In genomic region chr19:17011261-17011995, GRCm38 (mm10) we compare ENCODE assay signal across 9 mouse cellular contexts. TPM values are rescaled to one million over a fixed set of nuclear protein-coding genes. Genes with fewer than 3 reads are reported as not detected.
DNase-seq lines count a peak whose midpoint lies in the region; ATAC-seq lines count a peak whose summit lies in the region.
"Had no signal": no experiment of that assay in that cellular context is flagged by ENCODE, and none has a peak within 500 bp of the region (broad histone marks: within the 10 kb centered on the region; RNA-seq: fewer than 3 reads in every experiment).

No protein-coding gene starts in this region.

- ATAC-seq in neural tube, embryonic 14.5 days (ENCODE audit: low read depth), result peak; percentile 58; the same call in 1 of the 2 replicates
- peak; percentile 81 for ATAC-seq in forebrain, embryonic 16.5 days
- peak; percentile 90 for ATAC-seq in lung, embryonic 15.5 days (ENCODE audit: borderline replicate concordance, extremely low read depth, low FRiP score, low TSS enrichment)

- 57% methylated on average over 6 of the region's 6 CpGs for WGBS in neural tube, embryonic 14.5 days
- WGBS in forebrain, embryonic 16.5 days, result 25% methylated on average over 6 of the region's 6 CpGs
- WGBS in lung, embryonic 15.5 days, result 6% methylated on average over 6 of the region's 6 CpGs

- H3K4me2 ChIP-seq in neural tube, embryonic 14.5 days (ENCODE audit: low read depth, low read length), result no peak overlapping the region
- H3K4me2 ChIP-seq in forebrain, embryonic 16.5 days (ENCODE audit: low read length), result no peak overlapping the region
- no peak overlapping the region for H3K4me2 ChIP-seq in lung, embryonic 15.5 days

- H3K4me3 ChIP-seq in neural tube, embryonic 14.5 days (ENCODE audit: low read depth, low read length), result no peak overlapping the region
- no peak overlapping the region for H3K4me3 ChIP-seq in forebrain, embryonic 16.5 days (replicated peaks; ENCODE audit: low read length)
- H3K4me3 ChIP-seq in lung, embryonic 15.5 days, result no peak overlapping the region
- H3K4me3 ChIP-seq: erythroblast, embryonic 14.5 days had no signal

- H3K27ac ChIP-seq in neural tube, embryonic 14.5 days (ENCODE audit: low read depth, low read length), result no peak overlapping the region
- H3K27ac ChIP-seq in forebrain, embryonic 16.5 days (ENCODE audit: low read length), result no peak overlapping the region
- no peak overlapping the region for H3K27ac ChIP-seq in lung, embryonic 15.5 days

- H3K27me3 ChIP-seq in neural tube, embryonic 14.5 days (ENCODE audit: control insufficient read depth, insufficient read depth, low read length), result no peaks in the 10 kb centered on the region
- H3K27me3 ChIP-seq in forebrain, embryonic 16.5 days (replicated peaks; ENCODE audit: control insufficient read depth, insufficient read depth, low read length), result no peaks in the 10 kb centered on the region
- no peaks in the 10 kb centered on the region for H3K27me3 ChIP-seq in lung, embryonic 15.5 days

- H3K4me1 ChIP-seq in neural tube, embryonic 14.5 days (ENCODE audit: control insufficient read depth, insufficient read depth, low read length), result no peaks in the 10 kb centered on the region
- H3K4me1 ChIP-seq in forebrain, embryonic 16.5 days (replicated peaks; ENCODE audit: control insufficient read depth, insufficient read depth, low read length), result no peaks in the 10 kb centered on the region
- H3K4me1 ChIP-seq in lung, embryonic 15.5 days, result peaks cover 14% of the 10 kb centered on the region

- H3K36me3 ChIP-seq in neural tube, embryonic 14.5 days (ENCODE audit: control insufficient read depth, insufficient read depth, low read length), result no peaks in the 10 kb centered on the region
- no peaks in the 10 kb centered on the region for H3K36me3 ChIP-seq in forebrain, embryonic 16.5 days (ENCODE audit: control insufficient read depth, insufficient read depth)
- H3K36me3 ChIP-seq in lung, embryonic 15.5 days, result no peaks in the 10 kb centered on the region

- no peaks in the 10 kb centered on the region for H3K9me3 ChIP-seq in neural tube, embryonic 14.5 days (ENCODE audit: control insufficient read depth, low read length)
- H3K9me3 ChIP-seq in forebrain, embryonic 16.5 days (ENCODE audit: control insufficient read depth, low read length), result no peaks in the 10 kb centered on the region
- H3K9me3 ChIP-seq in lung, embryonic 15.5 days, result no peaks in the 10 kb centered on the region

- H3K9ac ChIP-seq in neural tube, embryonic 14.5 days (replicated peaks; ENCODE audit: low read depth, low read length), result no peak overlapping the region
- no peak overlapping the region for H3K9ac ChIP-seq in forebrain, embryonic 16.5 days (replicated peaks; ENCODE audit: low read depth, low read length)
- no peak overlapping the region for H3K9ac ChIP-seq in lung, embryonic 15.5 days

- DNase-seq in adrenal gland, adult (ENCODE audit: inconsistent age in 2 of 2, low spot score in 1 of 2), result peak; percentile 34 to 80
- DNase-seq in adrenal gland, postnatal 4 days (ENCODE audit: low spot score in 2 of 2), result no peak
- DNase-seq in neural tube, embryonic 10.5 days (ENCODE audit: extremely low spot score, low spot score), result no peak
- DNase-seq in kidney, postnatal 10 days, result peak; percentile 31
- DNase-seq in thymus, postnatal 4 days, result no peak

RNA-seq across cellular contexts. Expression of gene Prune2, which starts 55.5 kb away (rescaled TPM):
- total RNA-seq in adrenal gland, postnatal 4 days (2021), result 10 to 100 TPM; 20.3 to 22.9 TPM
- 9.7 and 11.5 TPM in 2 replicates for polyA plus RNA-seq in neural tube, embryonic 14.5 days (2014; fragmentation: Nextera tagmentation; extraction: Ambion mirVana)
- polyA plus RNA-seq in forebrain, embryonic 16.5 days (2015; fragmentation: Nextera tagmentation; extraction: Ambion mirVana), result 3.4 and 4.1 TPM in 2 replicates
- 1.3 and 1.5 TPM in 2 replicates for polyA plus RNA-seq in lung, embryonic 15.5 days (2015; fragmentation: Nextera tagmentation; extraction: Ambion mirVana)
- polyA plus RNA-seq: erythroblast, embryonic 14.5 days had no signal

Comparison
In these comparisons a context has a peak if more than half of its experiments do, and no peak if none do; other contexts are left out.
1. DNase-seq: peak in adrenal gland, adult (2 of 2) and kidney, postnatal 10 days (single experiment); none in adrenal gland, postnatal 4 days (0 of 2), neural tube, embryonic 10.5 days (single experiment) and thymus, postnatal 4 days (single experiment).
2. Peak in every context shown above with its lines, with median percentiles within 50 percentile points of each other: ATAC-seq.